Mouse (Mus musculus) limb, embryonic 14.5 days (tissue): ENCODE data around the gene Syna. TPM values are rescaled to one million over a fixed set of nuclear protein-coding genes. Genes with fewer than 3 reads are reported as not detected.

Experiments used
- ATAC-seq: fragments of 200-750 bp; cut with Nextera tagmentation; 2 replicates; pipeline ENCODE4 v1.8.0; 2017; ENCODE audit warnings: low read depth, moderate number of reproducible peaks, moderate TSS enrichment; ENCODE audit not compliant: low FRiP score
- DNase-seq: peaks from one replicate; pipeline ENCODE4 v3.0.0-alpha.2; 2015; ENCODE audit warnings: low spot score
- H3K27ac ChIP-seq: fragments of 300-500 bp; sonication (generic); replicated peaks from 2 replicates; pipeline ENCODE4 v1.5.1; 2014; ENCODE audit warnings: low read depth, mild to moderate bottlenecking, low read length, moderate library complexity, mixed read lengths
- H3K27me3 ChIP-seq: fragments of 300-500 bp; sonication (generic); 2 replicates; pipeline ENCODE4 v1.6.1; 2014; ENCODE audit warnings: low read length, mixed read lengths; ENCODE audit not compliant: control insufficient read depth, insufficient read depth
- H3K36me3 ChIP-seq: fragments of 300-500 bp; sonication (generic); 2 replicates; pipeline ENCODE4 v1.6.1; 2014; ENCODE audit warnings: mild to moderate bottlenecking, low read length, moderate library complexity, mixed read lengths; ENCODE audit not compliant: control insufficient read depth, insufficient read depth
- H3K4me1 ChIP-seq: fragments of 300-500 bp; sonication (generic); 2 replicates; pipeline ENCODE4 v1.6.1; 2014; ENCODE audit warnings: antibody characterized with exemption, low read length, mixed read lengths; ENCODE audit not compliant: control insufficient read depth, insufficient read depth
- H3K4me2 ChIP-seq: fragments of 300-500 bp; sonication (generic); replicated peaks from 2 replicates; pipeline ENCODE4 v1.6.1; 2014; ENCODE audit warnings: low read depth, mild to moderate bottlenecking, low read length, moderate library complexity; ENCODE audit not compliant: severe bottlenecking
- H3K4me3 ChIP-seq: fragments of 300-500 bp; sonication (generic); replicated peaks from 2 replicates; pipeline ENCODE4 v1.5.1; 2014; ENCODE audit warnings: low read length
- H3K9ac ChIP-seq: fragments of 300-500 bp; sonication (generic); 2 replicates; pipeline ENCODE4 v1.6.1; 2014; ENCODE audit warnings: mild to moderate bottlenecking, low read depth, low read length, moderate library complexity; ENCODE audit not compliant: severe bottlenecking
- H3K9me3 ChIP-seq: fragments of 300-500 bp; sonication (generic); 2 replicates; pipeline ENCODE4 v1.6.1; 2016; ENCODE audit warnings: low read length; ENCODE audit not compliant: control insufficient read depth
- POLR2A ChIP-seq: fragments of 200-500 bp; IDR thresholded peaks from 2 replicates; pipeline ENCODE4 v1.8.0; 2012; ENCODE audit warnings: inconsistent platforms, mild to moderate bottlenecking, moderate library complexity, borderline replicate concordance; ENCODE audit not compliant: insufficient read depth, insufficient read length; ENCODE audit errors: extremely low read depth
- WGBS: fragments of 180-500 bp; shearing (Covaris S2); extraction: QIAGEN DNeasy Blood & Tissue Kit; methylation state at CpG from one replicate; pipeline ENCODE4 v1.1.7; 2014; 5-methylcytosine and 5-hydroxymethylcytosine counted together
- polyA plus RNA-seq, 2 experiments: library from polyadenylated mRNA; depleted of rRNA in 1 of 2; stranded (reverse) in 1 of 2; unstranded in 1 of 2; fragments of >200 nt; fragmentation: Nextera tagmentation in 1 of 2; extraction: Ambion mirVana in 1 of 2; gene quantifications; 2 replicates each; pipeline versions ENCODE4 v1.2.1 to v1.2.3; 2012 to 2014

Syna gene
- polyA plus RNA-seq, 2 experiments, result 0.21 to 0.38 TPM

DNA sequence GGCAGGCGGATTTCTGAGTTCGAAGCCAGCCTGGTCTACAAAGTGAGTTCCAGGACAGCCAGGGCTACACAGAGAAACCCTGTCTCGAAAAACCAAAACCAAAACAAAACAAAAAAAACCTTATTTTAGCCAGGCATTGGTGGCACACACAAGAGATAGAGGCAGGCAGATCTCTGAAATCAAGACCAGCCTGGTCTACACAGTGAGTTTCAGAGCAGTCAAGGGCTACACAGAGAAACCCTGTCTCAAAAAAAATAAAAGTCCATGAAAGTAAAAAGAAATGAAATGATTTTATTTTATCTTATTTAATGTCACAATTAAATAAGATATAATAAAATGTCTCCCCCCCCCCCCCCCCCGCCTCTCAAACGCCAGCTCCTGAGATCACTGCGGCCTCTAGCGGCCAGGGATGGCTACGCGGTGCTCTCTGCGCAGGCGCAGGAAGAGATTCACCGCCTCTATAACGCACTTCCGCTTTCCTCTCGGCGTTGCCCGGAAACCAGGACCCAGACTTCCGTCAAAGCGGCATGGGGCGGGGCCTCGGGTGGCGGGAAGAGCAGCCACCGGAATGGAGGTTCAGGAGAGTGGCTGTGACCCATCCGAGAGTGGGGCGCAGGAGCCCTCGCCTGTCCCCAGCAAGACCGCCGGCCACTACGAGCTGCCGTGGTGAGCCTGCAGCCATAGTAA lies 22.4 kb upstream of the Syna start:
- peaks cover 12% of the 10 kb centered on the region for H3K36me3 ChIP-seq
- H3K4me2 ChIP-seq, result peak overlapping the region; percentile 84
- peak; percentile 96 for DNase-seq
- peak; percentile 96 for ATAC-seq
- peak overlapping the region; percentile 78 for H3K9ac ChIP-seq
- WGBS, result 9% methylated on average over 26 of the region's 30 CpGs
- no peaks in the 10 kb centered on the region for H3K27me3 ChIP-seq
- H3K4me3 ChIP-seq, result peak overlapping the region; percentile 86
- TF ChIP-seq POLR2A, result peak; percentile 46; the same call in 1 of the 2 replicates
- no peaks in the 10 kb centered on the region for H3K9me3 ChIP-seq
- H3K4me1 ChIP-seq, result peaks cover 9% of the 10 kb centered on the region; the same call in 1 of the 2 replicates
- H3K27ac ChIP-seq, result no peak overlapping the region

- H3K4me1 ChIP-seq, result peaks cover 9% of the 10 kb centered on the region; the same call in 1 of the 2 replicates
- H3K27ac ChIP-seq, result 0 out of 2 replicates have a peak within 1 kb of the TSS, but pooled peaks have one; percentile 3
- WGBS, result 74% methylated on average over 5 of the region's 5 CpGs
- no peaks in the 10 kb centered on the region for H3K9me3 ChIP-seq
- no peaks in the 10 kb centered on the region for H3K27me3 ChIP-seq
- ATAC-seq (no peak), DNase-seq (no peak)
- no peak for TF ChIP-seq POLR2A
- H3K9ac ChIP-seq, result no peak within 1 kb of the TSS
- H3K36me3 ChIP-seq, result peaks cover 3% of the 10 kb centered on the region
- no peak within 1 kb of the TSS for H3K4me2 ChIP-seq
- no peak within 1 kb of the TSS for H3K4me3 ChIP-seq
Measured at GRCm38 (mm10) chr5:134581146-134581545, 21.2 kb upstream of the Syna start, which contains the start of gene Rfc2. TSS of gene Rfc2 (plus strand) at chr5:134581366.

DNA sequence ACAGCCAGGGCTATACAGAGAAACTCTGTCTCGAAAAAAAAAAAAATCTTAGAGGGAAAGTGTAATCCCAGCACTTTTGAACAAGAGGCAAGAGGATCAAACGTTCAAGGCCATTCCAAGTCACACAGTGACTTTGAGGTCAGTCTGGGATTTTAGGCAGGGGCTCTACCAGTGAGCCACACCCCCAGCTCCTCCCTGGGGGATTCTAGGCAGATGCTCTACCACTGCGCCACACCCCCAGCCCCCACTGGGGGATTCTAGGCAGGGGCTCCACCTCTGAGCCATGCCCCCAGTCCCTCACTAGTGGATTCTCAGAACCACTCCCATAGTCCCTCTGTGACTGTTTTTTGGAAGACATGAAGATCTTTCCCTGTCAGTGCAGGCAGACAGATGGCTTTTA lies 19.2 kb upstream of the Syna start:
- no peak for TF ChIP-seq POLR2A
- 67% methylated on average over 3 of the region's 3 CpGs for WGBS
- H3K36me3 ChIP-seq, result no peaks in the 10 kb centered on the region
- H3K4me2 ChIP-seq, result no peak overlapping the region
- H3K9me3 ChIP-seq, result no peaks in the 10 kb centered on the region
- DNase-seq, result no peak
- no peak for ATAC-seq
- H3K27me3 ChIP-seq, result no peaks in the 10 kb centered on the region
- H3K4me1 ChIP-seq, result peaks cover 9% of the 10 kb centered on the region; the same call in 1 of the 2 replicates
- no peak overlapping the region for H3K9ac ChIP-seq
- no peak overlapping the region for H3K27ac ChIP-seq
- no peak overlapping the region for H3K4me3 ChIP-seq

GRCm38 (mm10) chr5:134577534-134577933 lies 17.6 kb upstream of the Syna start:
- Histone ChIP-seq H3K27ac (no peak overlapping the region), H3K4me1 (peaks cover 2% of the 10 kb centered on the region), H3K9me3 (no peaks in the 10 kb centered on the region), H3K4me3 (no peak overlapping the region), H3K36me3 (no peaks in the 10 kb centered on the region), H3K4me2 (no peak overlapping the region), H3K9ac (no peak overlapping the region), H3K27me3 (no peaks in the 10 kb centered on the region)
- ATAC-seq (no peak), DNase-seq (peak; percentile 34)
- WGBS, result 78% methylated on average over 7 of the region's 7 CpGs
- TF ChIP-seq POLR2A, result no peak

DNA sequence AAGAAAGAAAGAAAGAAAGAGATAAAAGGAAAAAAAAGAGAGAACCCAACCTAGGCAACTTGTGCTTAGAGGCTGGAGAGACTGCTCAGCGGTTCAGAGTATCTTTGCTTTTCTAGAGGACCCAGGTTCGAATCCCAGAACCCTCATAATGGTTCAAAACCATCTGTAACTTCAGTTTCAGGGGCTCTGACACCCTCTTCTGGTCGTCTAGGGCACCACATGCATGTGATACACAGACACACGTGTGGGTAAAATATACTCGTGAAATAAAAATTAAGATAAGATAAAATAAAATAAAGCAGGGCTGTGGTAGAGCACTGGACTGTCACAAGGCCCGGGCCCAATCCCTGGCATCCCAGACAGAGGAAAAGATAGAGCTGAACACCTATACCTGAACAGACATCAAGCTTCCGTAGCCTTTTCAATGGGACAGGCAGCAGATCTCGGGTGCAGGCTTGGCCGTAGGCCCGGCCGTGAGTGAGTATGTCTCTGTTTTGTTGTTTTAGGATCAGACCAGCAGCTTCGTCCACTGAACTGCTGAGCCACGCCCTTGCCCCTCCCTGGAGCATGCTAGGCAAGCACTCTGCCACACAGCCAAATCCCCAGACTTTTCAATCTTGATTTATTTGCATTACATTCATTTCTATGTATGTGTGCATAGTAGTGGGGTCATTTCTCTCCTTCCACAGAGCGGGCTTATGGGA lies 16.7 kb upstream of the Syna start:
- WGBS, result 72% methylated on average over 14 of the region's 14 CpGs
- no peak overlapping the region for H3K4me3 ChIP-seq
- H3K9ac ChIP-seq, result no peak overlapping the region
- TF ChIP-seq POLR2A, result no peak
- no peak overlapping the region for H3K27ac ChIP-seq
- peaks cover 4% of the 10 kb centered on the region for H3K4me1 ChIP-seq
- no peaks in the 10 kb centered on the region for H3K9me3 ChIP-seq
- no peaks in the 10 kb centered on the region for H3K36me3 ChIP-seq
- ATAC-seq, result no peak
- no peak overlapping the region for H3K4me2 ChIP-seq
- no peak for DNase-seq
- no peaks in the 10 kb centered on the region for H3K27me3 ChIP-seq
